Comparison of ENCODE assay signal across 10 mouse cellular contexts in the genomic region with DNA sequence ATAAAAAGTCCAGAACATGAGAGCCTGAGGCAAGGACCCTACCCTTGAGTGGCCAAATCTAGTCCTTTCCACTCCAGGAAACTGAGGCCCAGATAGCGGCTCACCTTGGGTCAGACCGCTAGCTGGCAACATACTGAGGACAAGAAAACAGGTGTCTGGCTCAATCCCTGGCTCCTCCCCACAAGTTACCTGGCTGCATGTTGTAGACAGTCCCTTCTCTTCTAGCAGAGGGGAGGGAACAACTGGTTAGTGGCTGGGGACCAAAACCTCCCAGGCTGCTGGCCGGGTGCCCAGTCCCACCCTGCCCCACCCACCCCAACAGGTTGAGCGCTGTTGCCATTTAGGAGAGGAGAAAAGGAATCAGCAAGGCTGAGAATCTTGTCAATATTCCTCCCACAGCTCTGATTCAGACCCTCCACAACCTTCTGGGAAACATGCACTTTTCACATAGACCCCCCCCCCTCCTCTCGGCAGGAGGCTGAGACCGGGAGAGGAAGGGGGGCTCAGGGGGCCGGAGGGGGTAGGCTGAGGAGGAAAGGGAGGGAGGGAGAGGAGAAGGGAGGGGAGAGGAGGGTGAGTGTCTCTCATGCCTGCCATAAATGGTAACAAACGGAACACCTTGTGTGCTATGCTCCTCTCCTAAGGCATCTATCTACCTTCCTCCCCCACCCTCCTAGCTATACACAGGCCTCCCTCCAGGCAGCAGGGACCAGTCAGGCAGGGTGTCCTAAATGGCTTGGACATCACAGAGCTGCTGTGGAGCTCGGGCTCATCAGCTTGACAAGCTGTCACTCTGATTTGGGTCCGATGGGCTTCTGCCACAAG.
DNase-seq lines count a peak whose midpoint lies in the region; ATAC-seq and TF ChIP-seq lines count a peak whose summit lies in the region.
"Had no signal": no experiment of that assay in that cellular context is flagged by ENCODE, and none has a peak within 500 bp of the region (broad histone marks: within the 10 kb centered on the region; RNA-seq: fewer than 3 reads in every experiment).

No protein-coding gene starts in this region.

- TF ChIP-seq CTCF in cerebellum, adult 2 months (IDR thresholded peaks at IDR 0.05; ENCODE audit: borderline replicate concordance, insufficient read depth, low read depth, low read length): no peak

- DNase-seq in cerebellum, adult 2 months: peak; percentile 48 to 55
- no peak for DNase-seq in cerebellum, postnatal 36 days
- DNase-seq in lung, postnatal 10 days: no peak
- peak; percentile 41 for DNase-seq in limb, embryonic 14.5 days (ENCODE audit: low spot score)
- no peak for DNase-seq in frontal cortex, postnatal 10 days (ENCODE audit: low spot score in 2 of 2)
- no peak for DNase-seq in ovary, adult 18-20 months (ENCODE audit: low spot score)
- DNase-seq: lung, postnatal 14 days; thymus, postnatal 4 days had no signal

- H3K9ac ChIP-seq in lung, embryonic 16.5 days (ENCODE audit: low read length): no peak overlapping the region
- H3K9ac ChIP-seq in limb, embryonic 14.5 days (ENCODE audit: low read depth, low read length, severe bottlenecking): no peak overlapping the region
- H3K9ac ChIP-seq in stomach, embryonic 16.5 days (ENCODE audit: low read length): peak overlapping the region; percentile 43

- peak; percentile 30; the same call in 1 of the 2 replicates for ATAC-seq in lung, embryonic 16.5 days (ENCODE audit: low read depth)
- ATAC-seq in limb, embryonic 14.5 days (ENCODE audit: low FRiP score, low read depth): no peak
- peak; percentile 75 for ATAC-seq in stomach, embryonic 16.5 days (ENCODE audit: insufficient read depth, low FRiP score)

- 8% methylated on average over 10 of the region's 10 CpGs for WGBS in cerebellum, adult 2 months
- 28% methylated on average over 8 of the region's 10 CpGs for WGBS in lung, embryonic 16.5 days
- 19% methylated on average over 10 of the region's 10 CpGs for WGBS in limb, embryonic 14.5 days
- WGBS in stomach, embryonic 16.5 days: 39% methylated on average over 10 of the region's 10 CpGs

- no peaks in the 10 kb centered on the region for H3K9me3 ChIP-seq in lung, embryonic 16.5 days (ENCODE audit: control insufficient read depth, low read length)
- no peaks in the 10 kb centered on the region for H3K9me3 ChIP-seq in limb, embryonic 14.5 days (ENCODE audit: control insufficient read depth, low read length)
- no peaks in the 10 kb centered on the region for H3K9me3 ChIP-seq in stomach, embryonic 16.5 days (replicated peaks; ENCODE audit: control insufficient read depth, low read length)

- no peak for TF ChIP-seq POLR2A in cerebellum, adult 2 months (IDR thresholded peaks at IDR 0.05; ENCODE audit: borderline replicate concordance, insufficient read depth, low read length)
- no peak for TF ChIP-seq POLR2A in limb, embryonic 14.5 days (IDR thresholded peaks at IDR 0.05; ENCODE audit: borderline replicate concordance, extremely low read depth, insufficient read depth, insufficient read length)

- no peak overlapping the region for H3K4me2 ChIP-seq in lung, embryonic 16.5 days (ENCODE audit: low read depth, low read length)
- no peak overlapping the region for H3K4me2 ChIP-seq in limb, embryonic 14.5 days (replicated peaks; ENCODE audit: low read depth, low read length, severe bottlenecking)
- H3K4me2 ChIP-seq in stomach, embryonic 16.5 days (ENCODE audit: low read depth, low read length): peak overlapping the region; percentile 31

- H3K27ac ChIP-seq in cerebellum, adult 2 months (ENCODE audit: insufficient read depth, low read length): peak overlapping the region; percentile 32
- H3K27ac ChIP-seq in lung, embryonic 16.5 days (ENCODE audit: low read length): no peak overlapping the region
- no peak overlapping the region for H3K27ac ChIP-seq in limb, embryonic 14.5 days (replicated peaks; ENCODE audit: low read depth, low read length)
- peak overlapping the region; percentile 78 for H3K27ac ChIP-seq in stomach, embryonic 16.5 days (ENCODE audit: low read length)

- H3K4me1 ChIP-seq in cerebellum, adult 2 months (ENCODE audit: control insufficient read depth, insufficient read depth, low read length): peaks cover 61% of the 10 kb centered on the region
- peaks cover 19% of the 10 kb centered on the region for H3K4me1 ChIP-seq in lung, embryonic 16.5 days (replicated peaks; ENCODE audit: control insufficient read depth, insufficient read depth, low read length)
- H3K4me1 ChIP-seq in limb, embryonic 14.5 days (ENCODE audit: control insufficient read depth, insufficient read depth, low read length): peaks cover 30% of the 10 kb centered on the region
- peaks cover 28% of the 10 kb centered on the region for H3K4me1 ChIP-seq in stomach, embryonic 16.5 days (ENCODE audit: control insufficient read depth, insufficient read depth, low read length)

- H3K27me3 ChIP-seq in cerebellum, adult 2 months (ENCODE audit: control insufficient read depth, insufficient read depth, low read length): no peaks in the 10 kb centered on the region
- H3K27me3 ChIP-seq in lung, embryonic 16.5 days (ENCODE audit: control insufficient read depth, insufficient read depth, low read depth, low read length): no peaks in the 10 kb centered on the region
- no peaks in the 10 kb centered on the region for H3K27me3 ChIP-seq in limb, embryonic 14.5 days (ENCODE audit: control insufficient read depth, insufficient read depth, low read length)
- no peaks in the 10 kb centered on the region for H3K27me3 ChIP-seq in stomach, embryonic 16.5 days (ENCODE audit: control insufficient read depth, insufficient read depth, low read length)

- H3K36me3 ChIP-seq in lung, embryonic 16.5 days (ENCODE audit: control insufficient read depth, insufficient read depth, low read length): peaks cover 3% of the 10 kb centered on the region; the same call in 1 of the 2 replicates
- H3K36me3 ChIP-seq in limb, embryonic 14.5 days (ENCODE audit: control insufficient read depth, insufficient read depth, low read length): no peaks in the 10 kb centered on the region
- no peaks in the 10 kb centered on the region for H3K36me3 ChIP-seq in stomach, embryonic 16.5 days (ENCODE audit: control insufficient read depth, insufficient read depth, low read length)

- no peak overlapping the region for H3K4me3 ChIP-seq in cerebellum, adult 2 months (replicated peaks; ENCODE audit: insufficient read depth, low read depth, low read length)
- no peak overlapping the region for H3K4me3 ChIP-seq in lung, embryonic 16.5 days (ENCODE audit: low read length)
- H3K4me3 ChIP-seq in limb, embryonic 14.5 days (replicated peaks; ENCODE audit: low read length): no peak overlapping the region
- H3K4me3 ChIP-seq in stomach, embryonic 16.5 days (replicated peaks; ENCODE audit: low read length): no peak overlapping the region

Comparison
In these comparisons a context has a peak if more than half of its experiments do, and no peak if none do; other contexts are left out.
1. DNase-seq: peak in cerebellum, adult 2 months (2 of 2) and limb, embryonic 14.5 days (single experiment); none in cerebellum, postnatal 36 days (0 of 2), lung, postnatal 10 days (single experiment), frontal cortex, postnatal 10 days (0 of 2) and ovary, adult 18-20 months (single experiment).
2. H3K27ac ChIP-seq: peak in cerebellum, adult 2 months (single experiment) and stomach, embryonic 16.5 days (single experiment); none in lung, embryonic 16.5 days (single experiment) and limb, embryonic 14.5 days (single experiment).